Mouse (Mus musculus): Measurements from ENCODE around the gene Slc13a4.

DNA sequence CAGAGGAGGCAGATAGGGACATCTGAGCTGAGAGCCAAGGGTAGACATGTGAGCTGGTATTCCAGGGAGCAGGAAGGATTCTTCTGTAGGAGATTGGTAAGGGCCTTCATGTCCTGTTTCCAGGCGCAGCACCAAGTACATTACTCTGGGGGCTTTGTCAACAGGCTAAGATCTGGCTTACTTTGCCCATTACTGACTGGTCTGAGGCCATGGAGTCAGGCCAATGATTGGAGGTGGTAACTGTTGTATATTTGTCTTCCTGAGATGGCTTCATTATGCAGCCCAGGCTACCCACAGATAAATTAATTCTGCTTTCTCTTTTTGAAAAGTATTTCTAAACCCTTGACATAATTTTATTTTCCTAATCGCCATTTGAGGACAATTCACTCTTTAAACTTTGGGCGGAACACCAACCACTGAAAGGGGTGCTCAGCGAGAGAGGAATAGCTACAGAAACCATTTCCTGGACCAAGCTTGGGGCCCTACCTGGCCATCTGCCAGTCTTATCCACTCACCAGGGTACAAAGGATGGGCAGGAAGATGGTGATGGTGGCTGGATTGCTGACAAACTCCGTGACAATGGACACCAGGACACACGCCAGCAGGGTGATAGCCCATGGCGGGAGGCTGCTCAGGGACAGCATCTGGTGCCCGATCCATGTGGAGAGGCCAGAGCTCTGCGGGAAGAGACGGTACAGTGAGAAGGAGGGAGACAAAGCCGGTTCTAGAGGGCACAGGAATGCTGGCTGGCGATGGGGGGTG, 36.7 kb downstream of the Slc13a4 start:
- no peak for TF ChIP-seq FLI1 (IDR thresholded peaks at IDR 0.05; ENCODE audit: low read length)
- no peak for TF ChIP-seq GATA1 (IDR thresholded peaks at IDR 0.05; ENCODE audit: borderline replicate concordance, low read length)

Measured in megakaryocyte, embryonic 14.5 days (primary cell).